Mouse (Mus musculus): Measurements from ENCODE around the gene Slc39a8. TPM values are rescaled to one million over a fixed set of nuclear protein-coding genes. Genes with fewer than 3 reads are reported as not detected.

Slc39a8 gene
- polyA plus RNA-seq, 1 experiment from 2014 or later = 10.0 TPM

Other genes with a start within 250 kb of the Slc39a8 start
- gene Nfkb1, start 133.7 kb upstream of the Slc39a8 start, polyA plus RNA-seq (2016; fragmentation: Nextera tagmentation; extraction: Ambion mirVana) = 10.7 and 12.0 TPM in 2 replicates